Mouse (Mus musculus): ENCODE measurements around the gene Tmem121. TPM values are rescaled to one million over a fixed set of nuclear protein-coding genes. Genes with fewer than 3 reads are reported as not detected.

The Tmem121 gene
- polyA plus RNA-seq, 1 experiment from 2014 or later, result 11.4 TPM

DNA sequence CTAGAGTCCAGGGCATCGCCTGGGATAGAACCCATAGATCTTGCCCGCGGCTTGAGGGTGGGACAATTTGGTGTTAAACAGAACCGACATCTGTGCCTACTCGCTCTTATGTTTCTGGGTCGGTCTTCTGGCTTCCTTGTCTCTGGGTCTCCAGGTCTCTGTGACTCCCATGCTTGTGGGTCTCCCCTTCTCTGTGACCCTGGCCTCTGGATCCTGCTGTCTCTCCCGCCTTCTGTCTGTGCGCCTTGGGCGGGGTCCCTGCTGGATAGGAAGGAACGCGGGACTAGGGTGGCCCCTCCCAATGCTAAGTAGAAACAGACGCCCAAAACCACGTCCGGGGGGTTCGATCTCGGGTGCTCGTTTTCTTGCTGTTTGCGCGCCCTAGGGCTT is 33.5 kb upstream of the Tmem121 start:
- no peaks in the 10 kb centered on the region for H3K36me3 ChIP-seq (replicated peaks)
- 20% methylated on average over 19 of the region's 19 CpGs for WGBS
- H3K9me3 ChIP-seq, result no peaks in the 10 kb centered on the region
- DNase-seq (ENCODE audit: low spot score), result no peak
- peak overlapping the region; percentile 63; the same call in 1 of the 2 replicates for H3K27ac ChIP-seq (replicated peaks)
- H3K4me1 ChIP-seq, result peaks cover 49% of the 10 kb centered on the region
- peak overlapping the region; percentile 65 for H3K4me3 ChIP-seq
- peaks cover 79% of the 10 kb centered on the region for H3K27me3 ChIP-seq (replicated peaks; ENCODE audit: low read depth, poor library complexity, severe bottlenecking)

DNA sequence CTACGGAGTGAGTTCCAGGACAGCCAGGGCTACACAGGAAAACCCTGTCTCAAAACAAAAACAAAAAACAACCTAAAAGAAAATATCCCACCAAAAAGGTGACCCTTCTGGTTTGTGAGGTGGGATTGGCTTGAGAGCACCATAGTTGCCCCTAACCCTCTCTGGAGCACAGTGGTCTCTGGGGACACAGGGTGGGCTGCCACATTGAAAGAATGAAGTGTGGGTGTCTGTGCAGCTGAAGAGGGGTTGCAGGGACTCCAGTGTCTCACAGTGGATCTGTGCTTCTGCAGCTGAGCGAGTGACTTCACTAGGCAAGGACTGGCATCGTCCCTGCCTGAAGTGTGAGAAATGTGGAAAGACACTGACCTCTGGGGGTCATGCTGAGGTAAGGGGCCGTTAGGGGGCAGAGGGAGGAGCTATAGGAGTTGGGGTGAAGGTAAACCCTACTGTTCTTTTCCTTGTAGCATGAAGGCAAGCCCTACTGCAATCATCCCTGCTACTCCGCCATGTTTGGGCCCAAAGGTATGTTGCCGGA is 32.7 kb upstream of the Tmem121 start:
- Histone ChIP-seq H3K27ac (replicated peaks) (no peak overlapping the region), H3K4me3 (0 out of 2 replicates have a peak overlapping the region, but pooled peaks have one; percentile 65), H3K9me3 (no peaks in the 10 kb centered on the region), H3K36me3 (replicated peaks) (peaks cover 7% of the 10 kb centered on the region; the same call in 1 of the 2 replicates), H3K27me3 (replicated peaks; ENCODE audit: low read depth, poor library complexity, severe bottlenecking) (peaks cover 71% of the 10 kb centered on the region), H3K4me1 (peaks cover 51% of the 10 kb centered on the region)
- 80% methylated on average over 6 of the region's 6 CpGs for WGBS
- no peak for DNase-seq (ENCODE audit: low spot score)

DNA sequence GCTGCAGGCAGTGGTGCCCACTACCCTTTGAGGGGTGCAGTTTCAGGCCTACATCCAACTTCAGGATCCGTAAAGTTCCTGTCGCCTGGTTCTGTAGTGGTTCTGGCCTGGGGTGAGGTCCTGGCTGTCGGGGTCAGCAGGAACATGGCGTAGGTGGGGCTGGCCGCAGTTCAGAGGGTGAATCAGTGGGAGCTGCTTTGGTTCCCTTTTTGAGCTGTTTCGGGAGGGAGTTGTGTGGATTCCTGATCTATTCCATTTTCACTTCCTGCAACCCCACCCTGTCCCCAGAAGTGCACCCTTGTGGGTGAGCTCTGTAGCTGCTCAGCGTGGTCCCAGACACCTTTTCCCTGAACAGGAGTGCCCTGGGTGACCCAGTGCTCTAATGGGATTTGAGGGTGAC is 31.8 kb upstream of the Tmem121 start:
- WGBS, result 91% methylated on average over 7 of the region's 7 CpGs
- Histone ChIP-seq H3K27me3 (replicated peaks; ENCODE audit: low read depth, poor library complexity, severe bottlenecking) (peaks cover 62% of the 10 kb centered on the region), H3K27ac (replicated peaks) (no peak overlapping the region), H3K4me3 (no peak overlapping the region), H3K9me3 (no peaks in the 10 kb centered on the region), H3K4me1 (peaks cover 48% of the 10 kb centered on the region), H3K36me3 (replicated peaks) (peaks cover 12% of the 10 kb centered on the region; the same call in 1 of the 2 replicates)
- DNase-seq (ENCODE audit: low spot score), result no peak

DNA sequence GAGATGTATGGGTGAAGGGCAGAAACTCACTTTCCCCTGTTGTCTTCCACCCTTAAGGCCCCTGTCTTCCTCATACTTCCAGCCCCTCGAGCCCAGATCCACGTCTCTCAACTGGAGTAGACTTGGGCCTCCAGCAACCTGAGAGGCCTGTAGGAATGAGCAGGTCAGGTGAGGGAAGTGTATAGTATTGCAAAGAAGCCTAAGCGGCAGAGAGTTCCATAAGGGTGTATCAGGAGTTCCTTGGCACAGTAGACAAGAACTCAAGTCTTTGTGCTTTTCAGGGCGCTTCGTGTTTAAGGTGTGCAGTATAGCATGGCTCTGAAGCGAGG is 31.0 kb upstream of the Tmem121 start:
- Histone ChIP-seq H3K27me3 (replicated peaks; ENCODE audit: low read depth, poor library complexity, severe bottlenecking) (peaks cover 54% of the 10 kb centered on the region), H3K9me3 (no peaks in the 10 kb centered on the region), H3K4me3 (peak overlapping the region; percentile 72), H3K36me3 (replicated peaks) (peaks cover 13% of the 10 kb centered on the region; the same call in 1 of the 2 replicates), H3K4me1 (peaks cover 45% of the 10 kb centered on the region), H3K27ac (replicated peaks) (no peak overlapping the region)
- 77% methylated on average over 6 of the region's 6 CpGs for WGBS
- DNase-seq (ENCODE audit: low spot score), result no peak

DNA sequence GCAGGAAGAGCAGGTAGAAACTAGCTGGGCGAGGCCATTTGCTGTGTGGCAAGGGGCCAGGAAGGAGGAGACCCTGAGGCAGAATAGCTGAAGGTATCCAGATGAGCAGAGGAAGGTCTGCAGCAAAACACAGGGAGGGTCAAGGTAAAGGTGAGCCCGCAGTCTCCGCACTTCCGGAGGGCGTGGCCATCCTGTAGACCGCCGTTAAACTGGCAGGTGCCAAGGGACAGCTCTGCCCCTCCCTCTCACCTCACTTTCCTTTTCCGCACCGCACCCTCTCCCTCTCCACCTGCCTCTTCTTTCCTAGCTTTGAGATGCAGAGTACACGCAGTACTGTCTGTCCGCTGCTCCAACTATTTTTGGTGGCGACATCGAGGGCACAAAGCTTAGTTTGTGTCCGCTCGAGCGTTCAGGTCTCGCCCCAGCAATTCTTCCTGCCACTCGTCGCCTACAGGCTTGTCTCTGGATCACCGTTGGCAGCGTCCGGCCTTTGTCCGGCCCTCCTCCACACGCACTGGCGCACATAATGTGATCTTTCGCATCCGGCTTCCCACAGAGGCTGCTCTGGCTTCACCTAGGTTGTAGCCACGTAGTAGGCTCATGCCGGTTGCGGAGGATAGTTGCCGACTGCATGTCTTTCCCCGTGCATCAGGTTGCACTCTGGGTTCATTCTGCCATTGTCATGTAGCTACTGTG is 30.5 kb upstream of the Tmem121 start:
- peaks cover 18% of the 10 kb centered on the region; the same call in 1 of the 2 replicates for H3K36me3 ChIP-seq (replicated peaks)
- 4% methylated on average over 32 of the region's 32 CpGs for WGBS
- H3K9me3 ChIP-seq, result no peaks in the 10 kb centered on the region
- peaks cover 45% of the 10 kb centered on the region for H3K4me1 ChIP-seq
- peak overlapping the region; percentile 73 for H3K27ac ChIP-seq (replicated peaks)
- DNase-seq (ENCODE audit: low spot score), result peak; percentile 58
- peak overlapping the region; percentile 72 for H3K4me3 ChIP-seq
- peaks cover 49% of the 10 kb centered on the region for H3K27me3 ChIP-seq (replicated peaks; ENCODE audit: low read depth, poor library complexity, severe bottlenecking)

DNA sequence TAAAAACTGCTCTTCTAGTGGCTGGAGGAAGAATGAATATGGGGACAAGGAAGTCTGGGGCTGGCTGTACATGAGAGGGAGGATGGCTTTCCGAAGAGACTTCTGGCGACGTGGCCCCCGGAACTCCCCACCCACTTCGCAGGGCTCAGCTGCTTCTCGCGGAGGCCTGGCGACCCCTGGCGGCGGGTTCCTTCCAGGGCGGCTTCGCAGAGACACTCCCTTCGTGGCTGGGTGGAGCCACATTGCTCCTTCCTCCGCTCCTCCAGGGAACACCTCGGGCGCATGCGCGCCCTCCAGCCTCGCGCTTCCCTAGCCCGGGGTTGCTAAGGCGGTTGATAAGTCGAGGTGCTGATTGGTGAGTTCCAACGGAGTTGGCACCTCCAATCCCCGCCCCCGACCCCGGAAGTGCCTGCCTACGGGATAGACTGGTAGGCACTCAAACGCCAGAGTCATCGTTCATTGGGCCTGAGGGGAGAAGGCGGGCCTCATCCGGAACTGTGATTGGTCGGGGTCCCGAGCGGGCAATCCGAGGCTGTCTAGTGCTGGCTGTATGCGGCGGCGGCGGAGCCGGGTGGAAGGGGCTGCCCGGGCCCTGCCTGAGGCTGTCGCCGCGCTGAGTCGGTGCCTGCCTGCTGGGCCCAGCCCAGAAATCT is 29.7 kb upstream of the Tmem121 start, which contains the start of gene Tedc1:
Gene Tedc1 (plus strand): TSS at position 535 of the 653 bp plus-strand sequence.
- Histone ChIP-seq H3K4me1 (peaks cover 45% of the 10 kb centered on the region), H3K4me3 (peak within 1 kb of the TSS; percentile 72), H3K27ac (replicated peaks) (peak within 1 kb of the TSS; percentile 73), H3K9me3 (no peaks in the 10 kb centered on the region), H3K27me3 (replicated peaks; ENCODE audit: low read depth, poor library complexity, severe bottlenecking) (peaks cover 41% of the 10 kb centered on the region), H3K36me3 (replicated peaks) (peaks cover 26% of the 10 kb centered on the region)
- under 1% methylated on average over 46 of the region's 46 CpGs for WGBS
- peak; percentile 99 for DNase-seq (ENCODE audit: low spot score)

DNA sequence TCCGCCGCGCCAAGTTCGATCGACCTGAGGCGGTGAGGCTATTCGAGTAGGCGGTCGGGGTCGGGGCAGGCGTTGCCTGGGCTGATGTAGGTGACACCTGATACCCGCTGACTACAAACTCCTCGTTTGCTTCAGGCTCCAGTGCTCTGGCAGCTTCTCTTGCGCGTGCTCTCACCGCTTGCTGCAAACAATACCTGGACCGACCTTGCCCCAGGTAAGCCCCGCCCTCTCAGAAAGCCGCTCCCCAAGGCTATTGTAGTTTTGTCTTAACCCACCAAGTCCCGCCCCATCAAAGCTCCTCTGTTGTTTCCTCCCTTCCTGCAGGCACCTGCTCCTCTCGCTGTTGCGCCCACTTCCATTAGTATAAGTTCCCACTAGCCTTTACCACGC is 29.2 kb upstream of the Tmem121 start:
- WGBS, result under 1% methylated on average over 23 of the region's 23 CpGs
- Histone ChIP-seq H3K36me3 (replicated peaks) (peaks cover 31% of the 10 kb centered on the region), H3K4me1 (peaks cover 43% of the 10 kb centered on the region), H3K9me3 (no peaks in the 10 kb centered on the region), H3K4me3 (peak overlapping the region; percentile 72), H3K27ac (replicated peaks) (peak overlapping the region; percentile 73), H3K27me3 (replicated peaks; ENCODE audit: low read depth, poor library complexity, severe bottlenecking) (peaks cover 36% of the 10 kb centered on the region)
- no peak for DNase-seq (ENCODE audit: low spot score)

DNA sequence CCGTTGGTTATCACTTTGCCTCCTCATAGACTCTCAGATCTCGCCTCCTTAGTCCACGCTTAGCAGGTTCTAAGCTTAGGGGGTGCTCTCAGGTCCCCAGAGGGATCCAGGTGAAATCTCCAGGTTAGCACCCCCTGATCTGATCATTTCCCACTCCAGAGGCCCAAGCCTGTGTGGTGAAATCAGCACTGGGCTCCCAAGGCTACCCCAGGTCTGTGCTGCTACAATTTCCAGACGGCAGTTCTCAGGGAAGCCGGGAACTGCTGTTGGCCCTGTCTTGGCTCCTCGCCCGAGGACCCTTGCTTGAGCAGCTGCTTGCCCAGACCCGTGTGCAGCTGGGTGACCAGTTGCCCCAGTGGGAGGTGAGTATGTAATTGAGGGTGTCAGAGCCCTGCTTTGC is 28.7 kb upstream of the Tmem121 start:
- Histone ChIP-seq H3K9me3 (no peaks in the 10 kb centered on the region), H3K4me3 (peak overlapping the region; percentile 72), H3K27me3 (replicated peaks; ENCODE audit: low read depth, poor library complexity, severe bottlenecking) (peaks cover 31% of the 10 kb centered on the region), H3K36me3 (replicated peaks) (peaks cover 36% of the 10 kb centered on the region), H3K27ac (replicated peaks) (peak overlapping the region; percentile 73), H3K4me1 (peaks cover 38% of the 10 kb centered on the region)
- 35% methylated on average over 8 of the region's 8 CpGs for WGBS
- DNase-seq (ENCODE audit: low spot score), result no peak

DNA sequence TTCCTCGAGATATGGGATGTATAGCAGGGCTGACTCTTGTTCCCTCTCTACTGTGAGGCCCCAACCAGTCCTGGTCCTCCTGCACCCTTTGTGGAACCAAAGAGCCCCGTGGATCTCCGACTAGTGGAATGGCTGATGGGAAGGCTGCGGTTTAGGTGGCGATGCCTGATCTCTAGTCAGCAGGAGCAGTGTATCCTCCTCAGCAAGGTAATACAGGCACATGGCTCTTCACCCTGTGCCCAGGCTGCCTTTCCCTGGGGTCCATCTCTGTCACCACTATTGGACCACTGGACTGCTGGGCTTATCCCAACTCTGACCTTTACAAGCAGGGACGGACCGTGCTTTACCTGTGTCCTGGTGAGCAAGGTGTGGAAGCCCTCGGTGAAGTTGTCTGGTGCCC is 28.2 kb upstream of the Tmem121 start:
- no peak for DNase-seq (ENCODE audit: low spot score)
- no peak overlapping the region for H3K27ac ChIP-seq (replicated peaks)
- peaks cover 33% of the 10 kb centered on the region for H3K4me1 ChIP-seq
- H3K4me3 ChIP-seq, result peak overlapping the region; percentile 72
- WGBS, result 91% methylated on average over 8 of the region's 8 CpGs
- H3K27me3 ChIP-seq (replicated peaks; ENCODE audit: low read depth, poor library complexity, severe bottlenecking), result peaks cover 26% of the 10 kb centered on the region
- H3K36me3 ChIP-seq (replicated peaks), result peaks cover 41% of the 10 kb centered on the region
- no peaks in the 10 kb centered on the region for H3K9me3 ChIP-seq

DNA sequence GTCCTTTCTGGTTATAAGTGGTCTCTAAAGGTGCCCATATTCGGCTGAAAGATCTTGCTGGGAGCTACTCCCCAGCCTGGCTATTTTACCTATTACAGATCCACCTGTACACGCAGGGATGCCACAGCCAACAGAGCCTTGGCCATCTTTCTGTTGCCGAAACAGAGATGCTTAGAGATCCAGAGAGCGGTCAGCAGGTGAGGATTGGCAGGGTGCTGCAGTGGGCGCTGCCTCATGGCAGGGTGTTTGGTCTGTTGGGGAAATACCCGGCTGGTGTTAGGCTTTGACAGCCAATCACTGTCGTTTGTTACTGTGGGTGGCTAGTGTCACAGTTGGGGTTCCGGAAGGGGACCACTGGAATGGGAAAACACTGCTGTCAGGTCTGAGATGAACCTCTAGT is 27.8 kb upstream of the Tmem121 start:
- WGBS, result 95% methylated on average over 8 of the region's 8 CpGs
- Histone ChIP-seq H3K27me3 (replicated peaks; ENCODE audit: low read depth, poor library complexity, severe bottlenecking) (peaks cover 22% of the 10 kb centered on the region), H3K4me1 (peaks cover 33% of the 10 kb centered on the region), H3K4me3 (peak overlapping the region; percentile 72; the same call in 1 of the 2 replicates), H3K27ac (replicated peaks) (no peak overlapping the region), H3K36me3 (replicated peaks) (peaks cover 45% of the 10 kb centered on the region), H3K9me3 (no peaks in the 10 kb centered on the region)
- no peak for DNase-seq (ENCODE audit: low spot score)

DNA sequence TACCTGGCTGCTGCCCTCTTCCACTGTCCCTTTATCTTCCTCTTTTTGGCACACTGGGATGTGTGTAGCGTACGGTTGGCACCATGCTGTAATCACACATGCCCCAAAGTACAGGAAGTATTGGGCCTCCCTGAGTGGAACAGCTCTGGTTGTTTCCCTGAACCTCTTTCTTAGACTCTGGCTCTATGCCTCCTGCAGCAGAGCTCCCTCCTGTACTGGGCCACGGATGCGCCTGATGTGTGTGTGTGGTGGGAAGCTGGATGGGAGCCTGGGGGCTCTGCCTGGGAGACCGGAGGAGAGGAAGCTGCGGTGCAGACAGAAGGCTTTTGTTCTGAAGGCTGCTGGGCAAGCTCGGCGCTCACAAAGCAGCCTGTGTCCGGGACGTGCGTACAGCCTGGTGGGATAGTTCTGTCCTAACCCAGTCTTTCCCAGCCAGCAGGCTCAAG is 22.1 kb upstream of the Tmem121 start:
- H3K27ac ChIP-seq (replicated peaks), result peak overlapping the region; percentile 71
- H3K27me3 ChIP-seq (replicated peaks; ENCODE audit: low read depth, poor library complexity, severe bottlenecking), result no peaks in the 10 kb centered on the region
- peaks cover 17% of the 10 kb centered on the region for H3K4me1 ChIP-seq
- H3K36me3 ChIP-seq (replicated peaks), result peaks cover 56% of the 10 kb centered on the region
- DNase-seq (ENCODE audit: low spot score), result peak; percentile 58
- no peaks in the 10 kb centered on the region for H3K9me3 ChIP-seq
- H3K4me3 ChIP-seq, result no peak overlapping the region
- WGBS, result 51% methylated on average over 11 of the region's 11 CpGs

DNA sequence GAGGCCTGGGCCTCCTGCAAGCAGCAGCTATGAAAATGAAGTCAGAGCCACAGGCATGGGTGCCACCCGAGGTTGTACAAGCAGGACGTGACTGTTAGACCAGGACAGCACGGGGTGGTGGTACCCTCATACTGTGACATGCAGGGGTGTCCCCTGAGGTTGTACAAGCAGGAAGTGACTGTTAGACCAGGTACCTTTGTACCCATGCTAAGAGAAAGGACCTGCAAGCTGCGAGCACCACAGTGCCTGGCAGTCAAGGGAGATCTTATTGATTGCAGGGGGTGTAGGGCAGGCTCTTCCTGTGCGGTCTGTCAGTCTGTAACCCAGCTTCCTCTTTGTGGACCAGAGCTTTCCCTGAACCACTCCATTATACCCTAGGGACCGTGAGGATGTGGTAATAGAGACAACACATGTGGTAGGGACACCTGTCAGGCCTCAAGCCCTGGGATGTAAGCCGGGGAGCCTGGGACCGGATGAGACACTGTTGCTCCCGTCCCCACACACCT is 17.6 kb upstream of the Tmem121 start:
- no peaks in the 10 kb centered on the region for H3K9me3 ChIP-seq
- H3K4me3 ChIP-seq, result no peak overlapping the region
- peaks cover 13% of the 10 kb centered on the region for H3K4me1 ChIP-seq
- no peak for DNase-seq (ENCODE audit: low spot score)
- WGBS, result 87% methylated on average over 9 of the region's 9 CpGs
- H3K36me3 ChIP-seq (replicated peaks), result peaks cover 21% of the 10 kb centered on the region
- H3K27me3 ChIP-seq (replicated peaks; ENCODE audit: low read depth, poor library complexity, severe bottlenecking), result no peaks in the 10 kb centered on the region
- no peak overlapping the region for H3K27ac ChIP-seq (replicated peaks)

Data from embryonic facial prominence, embryonic 10.5 days (tissue).